Mouse (Mus musculus) liver, adult 2 months (tissue): ENCODE results near the gene Zfc3h1.

Experiments used
- CTCF ChIP-seq: fragments of 200-500 bp; IDR thresholded peaks from 2 replicates; pipeline ENCODE4 v1.5.1; 2011; ENCODE audit warnings: low read depth, low read length, control low read depth
- POLR2A ChIP-seq: fragments of 200-500 bp; IDR thresholded peaks from 2 replicates; pipeline ENCODE4 v1.6.1; 2011; ENCODE audit warnings: low read length, control low read depth; ENCODE audit not compliant: insufficient read depth; ENCODE audit errors: extremely low read depth

DNA sequence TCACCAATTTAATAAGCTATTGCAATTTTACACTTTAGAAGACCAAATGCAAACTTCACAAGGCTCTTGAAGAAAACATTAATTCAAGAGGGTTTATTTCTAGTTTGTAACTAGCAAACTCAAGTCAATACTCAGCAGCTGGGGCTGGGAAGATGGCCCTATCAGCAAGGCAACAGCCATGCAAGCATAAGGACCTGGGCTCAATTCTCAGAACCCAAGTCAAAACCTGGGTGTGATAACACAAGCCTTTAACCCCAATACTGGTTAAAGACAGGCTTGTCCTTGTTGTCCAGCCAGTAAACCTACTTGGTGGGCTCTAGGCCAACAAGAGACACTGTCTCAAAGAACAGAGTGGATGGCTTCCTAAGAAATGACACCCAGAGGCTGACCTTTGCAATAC lies 38.3 kb upstream of the Zfc3h1 start:
- TF ChIP-seq CTCF (no peak), POLR2A (no peak)
